Mouse (Mus musculus): ENCODE results near the gene Tspan13. TPM values are rescaled to one million over a fixed set of nuclear protein-coding genes. Genes with fewer than 3 reads are reported as not detected.

The Tspan13 gene
- total RNA-seq, 2 experiments from 2014 or later, result 17.9 to 48.3 TPM

- peak; percentile 86 for ATAC-seq (replicated peaks; ENCODE audit: poor library complexity)
Observed at GRCm38 (mm10) chr12:35981732-35982360, 60.5 kb downstream of the Tspan13 start.

GRCm38 (mm10) chr12:35979625-35980024 lies 62.7 kb downstream of the Tspan13 start:
- no peak for ATAC-seq (replicated peaks; ENCODE audit: poor library complexity)

- ATAC-seq (replicated peaks; ENCODE audit: poor library complexity), result no peak
Observed at GRCm38 (mm10) chr12:35977633-35978246, 64.6 kb downstream of the Tspan13 start.

DNA sequence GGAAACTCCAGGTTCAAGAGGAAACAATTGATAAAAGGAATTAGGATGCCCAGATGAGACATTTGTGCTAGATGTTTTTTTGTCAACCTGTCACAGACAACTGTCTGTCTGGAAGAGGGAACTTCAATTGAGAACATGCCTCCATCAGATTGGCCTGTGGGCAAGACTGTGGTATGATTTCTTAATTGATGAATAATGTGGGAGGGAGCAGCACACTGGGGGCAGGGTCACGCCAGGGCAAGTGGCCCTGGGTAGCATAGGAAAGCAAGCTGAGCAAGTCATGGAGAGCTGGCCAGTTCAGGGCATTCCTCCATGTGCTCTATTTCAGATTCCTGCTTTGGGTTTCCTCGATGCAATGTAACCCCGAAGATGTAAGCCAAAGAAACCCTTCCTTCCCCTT lies 66.4 kb downstream of the Tspan13 start:
- ATAC-seq (replicated peaks; ENCODE audit: poor library complexity), result peak; percentile 87

DNA sequence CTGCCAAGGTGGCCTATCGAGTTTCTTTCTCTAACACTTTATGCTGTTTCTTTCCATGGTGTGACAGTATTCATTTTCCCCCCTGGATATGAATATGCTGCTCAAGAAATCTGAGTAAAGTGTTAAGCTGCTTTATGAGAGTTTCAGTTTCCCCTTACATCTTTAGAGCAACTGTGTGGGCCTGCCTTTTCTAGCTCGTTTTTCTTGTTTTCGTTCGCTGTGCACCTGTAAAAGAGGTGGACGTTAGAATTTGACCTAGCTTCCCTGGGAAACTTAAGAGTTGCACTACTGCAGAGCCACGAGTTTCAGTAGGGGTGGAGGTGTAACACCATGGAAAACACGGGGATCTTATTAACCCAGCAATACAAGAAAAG lies 75.5 kb downstream of the Tspan13 start:
- no peak for ATAC-seq (replicated peaks; ENCODE audit: poor library complexity)

DNA sequence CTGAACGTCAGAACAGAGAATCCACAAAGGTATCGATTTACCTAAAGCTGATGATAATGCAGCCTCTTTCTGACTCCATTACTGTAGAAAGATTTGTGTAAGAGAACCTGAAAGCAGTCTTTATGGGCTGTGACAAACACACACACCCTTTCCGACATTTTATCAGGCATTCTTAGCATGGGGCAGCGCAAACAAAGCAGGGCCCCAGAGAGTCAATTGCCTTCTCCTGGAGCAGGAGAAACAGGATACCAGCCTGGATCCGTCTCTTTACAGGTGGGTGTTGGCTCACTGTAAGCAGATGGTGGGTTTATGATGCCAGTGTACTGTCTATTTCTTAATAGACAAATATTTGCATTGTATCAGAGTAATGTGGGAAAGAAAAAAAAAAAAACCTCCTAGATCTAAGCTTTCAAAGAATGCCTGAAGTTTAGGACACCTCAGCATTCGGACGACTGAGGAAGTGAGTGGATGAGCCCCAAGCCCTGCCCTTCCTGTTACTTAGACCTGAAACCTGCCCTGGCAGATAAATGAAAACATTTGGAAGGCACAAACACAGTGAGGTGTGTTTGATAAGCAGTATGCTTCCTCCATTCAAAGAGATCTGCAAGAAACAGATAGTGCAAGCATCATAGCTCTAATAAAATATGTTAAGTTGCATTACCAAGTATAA lies 76.1 kb downstream of the Tspan13 start:
- peak; percentile 100 for ATAC-seq (replicated peaks; ENCODE audit: poor library complexity)

Other genes starting within 250 kb of the Tspan13 start
- not detected in 2 replicates for gene Agr3, start 116.9 kb downstream of the Tspan13 start, total RNA-seq (2015)
- gene Agr3, start 116.9 kb downstream of the Tspan13 start, total RNA-seq (2017), result not detected in 2 replicates
- not detected in 2 replicates for gene Agr2, start 49.6 kb downstream of the Tspan13 start, total RNA-seq (2015)
- gene Agr2, start 49.6 kb downstream of the Tspan13 start, total RNA-seq (2017), result not detected in 2 replicates
- gene Ankmy2, start 114.6 kb upstream of the Tspan13 start, total RNA-seq (2015), result 17.1 and 22.2 TPM in 2 replicates
- gene Ankmy2, start 114.6 kb upstream of the Tspan13 start, total RNA-seq (2017), result 22.7 and 23.3 TPM in 2 replicates
- gene Bzw2, start 115.6 kb upstream of the Tspan13 start, total RNA-seq (2015), result 150 and 156 TPM in 2 replicates
- 111 and 131 TPM in 2 replicates for gene Bzw2, start 115.6 kb upstream of the Tspan13 start, total RNA-seq (2017)
- not detected in 2 replicates for gene Lrrc72, start 210.9 kb upstream of the Tspan13 start, total RNA-seq (2015)
- not detected in 2 replicates for gene Lrrc72, start 210.9 kb upstream of the Tspan13 start, total RNA-seq (2017)

Data from megakaryocyte progenitor cell, adult 5-6 weeks (primary cell).